Mouse (Mus musculus) intestine, postnatal 0 days (tissue): ENCODE measurements at regions not wholly inside any gene's neighbourhood (a gene's known extent, or its start where the extent isn't known, plus 50 kb on each side); places are given as distances from the start of the nearest gene placed in this dataset.

Source experiments
- ATAC-seq: fragments of 200-750 bp; cut with Nextera tagmentation; 2 replicates; pipeline ENCODE4 v1.8.0; 2017; ENCODE audit warnings: mild to moderate bottlenecking, moderate TSS enrichment, moderate library complexity
- H3K27ac ChIP-seq: fragments of 300-500 bp; sonication (generic); 2 replicates; pipeline ENCODE4 v1.5.1; 2014; ENCODE audit warnings: mild to moderate bottlenecking, low read depth, low read length, moderate library complexity
- H3K27me3 ChIP-seq: fragments of 300-500 bp; sonication (generic); replicated peaks from 2 replicates; pipeline ENCODE4 v1.6.1; 2014; ENCODE audit warnings: low read length, mixed read lengths; ENCODE audit not compliant: control insufficient read depth, insufficient read depth
- H3K36me3 ChIP-seq: fragments of 300-500 bp; sonication (generic); 2 replicates; pipeline ENCODE4 v1.6.1; 2014; ENCODE audit warnings: mild to moderate bottlenecking, moderate library complexity; ENCODE audit not compliant: control insufficient read depth, insufficient read depth
- H3K4me1 ChIP-seq: fragments of 300-500 bp; sonication (generic); replicated peaks from 2 replicates; pipeline ENCODE4 v1.6.1; 2014; ENCODE audit warnings: antibody characterized with exemption, low read length, mixed read lengths; ENCODE audit not compliant: control insufficient read depth, insufficient read depth
- H3K4me2 ChIP-seq: fragments of 300-500 bp; sonication (generic); replicated peaks from 2 replicates; pipeline ENCODE4 v1.6.1; 2014; ENCODE audit warnings: low read depth, mild to moderate bottlenecking, moderate library complexity
- H3K4me3 ChIP-seq: fragments of 300-500 bp; sonication (generic); 2 replicates; pipeline ENCODE4 v1.5.1; 2014; ENCODE audit warnings: low read depth, low read length
- H3K9ac ChIP-seq: fragments of 300-500 bp; sonication (generic); 2 replicates; pipeline ENCODE4 v1.6.1; 2014; ENCODE audit warnings: mild to moderate bottlenecking, low read depth, low read length
- H3K9me3 ChIP-seq: fragments of 300-500 bp; sonication (generic); 2 replicates; pipeline ENCODE4 v1.6.1; 2016; ENCODE audit warnings: mixed run types; ENCODE audit not compliant: control insufficient read depth
- CTCF ChIP-seq: sonication (generic); IDR thresholded peaks from 2 replicates; pipeline ENCODE4 v1.5.1; 2016; ENCODE audit warnings: low read depth, mild to moderate bottlenecking, control low read depth, antibody characterized with exemption, moderate library complexity
- whole genome bisulfite sequencing: fragments of 180-500 bp; shearing (Covaris S2); extraction: QIAGEN DNeasy Blood & Tissue Kit; methylation state at CpG from one replicate; pipeline ENCODE4 v1.1.7; 2014; 5-methylcytosine and 5-hydroxymethylcytosine counted together

DNA sequence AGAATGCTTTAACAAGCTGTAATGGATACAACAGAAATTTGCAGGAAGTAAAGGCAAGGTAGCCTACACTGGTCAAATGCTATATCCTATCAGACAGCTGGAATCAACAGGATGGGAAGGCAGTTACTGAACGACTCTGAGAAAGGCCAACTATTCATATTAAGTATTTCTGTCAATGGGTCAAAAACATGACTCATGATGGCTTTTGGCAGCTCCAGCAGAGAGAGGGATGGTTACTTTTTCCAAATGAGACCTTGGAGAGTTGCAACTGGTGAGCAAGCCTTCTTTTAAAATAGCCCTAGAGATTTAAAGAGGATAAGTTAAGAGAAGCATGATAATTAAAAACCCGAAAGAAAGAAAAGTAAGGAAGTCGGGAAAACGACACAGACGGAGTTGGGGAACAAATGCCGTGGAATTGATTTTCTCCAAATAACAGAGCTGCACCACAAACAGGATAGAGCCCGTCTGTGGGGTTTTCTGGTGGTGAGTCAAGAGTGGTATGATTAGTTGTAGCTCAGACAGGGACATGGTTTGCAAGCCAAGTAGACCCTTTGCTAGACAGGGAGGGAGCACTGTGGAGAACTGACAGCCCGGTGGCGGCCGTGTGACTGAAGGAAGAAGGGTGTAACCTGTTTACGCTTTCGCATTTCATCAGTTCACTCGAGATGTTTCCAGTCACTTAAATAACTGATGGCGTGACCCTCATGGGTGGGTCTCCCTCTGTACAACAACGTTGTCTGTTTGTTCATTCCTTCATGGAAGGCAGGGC lies 3638.1 kb upstream of the Gm7489 start:
- no peak for TF ChIP-seq CTCF
- ATAC-seq = no peak
- WGBS = 81% methylated on average over 15 of the region's 15 CpGs

GRCm38 (mm10) chr15:50260057-50260456 lies 3624.6 kb upstream of the Gm7489 start:
- Histone ChIP-seq H3K4me3 (no peak overlapping the region), H3K27ac (no peak overlapping the region), H3K4me2 (no peak overlapping the region), H3K4me1 (no peaks in the 10 kb centered on the region), H3K27me3 (no peaks in the 10 kb centered on the region), H3K36me3 (no peaks in the 10 kb centered on the region), H3K9ac (no peak overlapping the region), H3K9me3 (no peaks in the 10 kb centered on the region)
- no peak for TF ChIP-seq CTCF
- ATAC-seq = no peak
- 62% methylated on average over 2 of the region's 2 CpGs for WGBS

More for the DNA sequence above, 3638.1 kb upstream of the Gm7489 start:
- Histone ChIP-seq H3K4me1 (no peaks in the 10 kb centered on the region), H3K9ac (no peak overlapping the region), H3K27ac (no peak overlapping the region), H3K9me3 (no peaks in the 10 kb centered on the region), H3K27me3 (no peaks in the 10 kb centered on the region), H3K4me2 (no peak overlapping the region), H3K36me3 (no peaks in the 10 kb centered on the region), H3K4me3 (no peak overlapping the region)

DNA sequence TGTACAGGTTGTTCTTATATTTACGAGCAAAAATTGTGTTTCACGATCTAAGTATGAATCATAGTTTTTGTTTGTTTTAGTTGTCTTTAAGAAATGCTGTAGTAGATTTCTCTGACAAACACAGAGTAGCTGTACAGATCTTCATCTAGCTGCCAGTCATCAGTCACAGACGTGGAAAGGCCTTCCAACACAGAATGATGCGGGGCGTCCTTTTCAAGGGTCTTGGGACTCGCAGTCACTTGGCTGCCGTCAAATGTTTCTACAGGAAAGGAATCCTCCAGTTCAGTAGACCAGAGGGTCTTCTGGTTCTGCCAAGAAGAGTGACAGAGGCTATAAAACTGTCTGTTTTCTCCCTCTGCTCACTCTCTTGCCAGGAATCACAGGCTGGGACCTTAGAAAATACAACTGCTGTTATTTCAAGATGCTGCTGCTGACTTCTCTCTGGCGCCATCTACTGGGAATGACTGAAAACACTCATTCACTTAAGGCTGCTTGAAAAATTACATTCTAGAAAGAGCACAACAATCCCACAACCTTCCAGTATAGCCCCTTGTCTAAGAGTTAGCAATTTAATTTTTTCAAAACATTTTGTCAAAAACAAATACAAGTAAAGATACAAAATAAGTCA lies 3623.3 kb upstream of the Gm7489 start:
- Histone ChIP-seq H3K4me3 (no peak overlapping the region), H3K9me3 (no peaks in the 10 kb centered on the region), H3K4me1 (no peaks in the 10 kb centered on the region), H3K4me2 (no peak overlapping the region), H3K27me3 (no peaks in the 10 kb centered on the region), H3K36me3 (no peaks in the 10 kb centered on the region), H3K9ac (no peak overlapping the region), H3K27ac (no peak overlapping the region)
- 62% methylated on average over 8 of the region's 8 CpGs for WGBS
- ATAC-seq = no peak
- peak; percentile 84 for TF ChIP-seq CTCF

DNA sequence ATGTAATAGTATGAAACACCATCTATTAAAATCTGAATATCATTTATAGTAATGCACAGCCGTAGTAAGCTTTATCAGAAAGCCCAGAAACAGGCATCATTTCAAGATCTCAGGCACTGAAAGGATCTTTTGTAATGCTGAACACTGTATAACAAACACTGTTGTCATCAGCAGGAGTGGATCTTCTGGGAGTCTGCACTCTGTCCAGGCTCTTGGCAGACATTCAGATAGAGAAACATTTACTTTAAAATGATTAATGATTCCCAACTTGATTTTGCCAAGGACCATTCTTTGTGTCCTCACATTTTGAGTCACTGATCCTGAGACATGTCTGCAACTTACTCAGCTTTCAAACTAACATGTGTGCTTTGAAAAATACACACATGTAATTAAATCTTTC lies 3617.2 kb upstream of the Gm7489 start:
- no peaks in the 10 kb centered on the region for H3K36me3 ChIP-seq
- no peaks in the 10 kb centered on the region for H3K4me1 ChIP-seq
- 56% methylated on average over 1 of the region's 1 CpGs for WGBS
- no peak for TF ChIP-seq CTCF
- H3K27ac ChIP-seq = no peak overlapping the region
- no peaks in the 10 kb centered on the region for H3K9me3 ChIP-seq
- ATAC-seq = no peak
- H3K4me3 ChIP-seq = no peak overlapping the region
- H3K27me3 ChIP-seq = no peaks in the 10 kb centered on the region
- H3K4me2 ChIP-seq = no peak overlapping the region
- no peak overlapping the region for H3K9ac ChIP-seq

DNA sequence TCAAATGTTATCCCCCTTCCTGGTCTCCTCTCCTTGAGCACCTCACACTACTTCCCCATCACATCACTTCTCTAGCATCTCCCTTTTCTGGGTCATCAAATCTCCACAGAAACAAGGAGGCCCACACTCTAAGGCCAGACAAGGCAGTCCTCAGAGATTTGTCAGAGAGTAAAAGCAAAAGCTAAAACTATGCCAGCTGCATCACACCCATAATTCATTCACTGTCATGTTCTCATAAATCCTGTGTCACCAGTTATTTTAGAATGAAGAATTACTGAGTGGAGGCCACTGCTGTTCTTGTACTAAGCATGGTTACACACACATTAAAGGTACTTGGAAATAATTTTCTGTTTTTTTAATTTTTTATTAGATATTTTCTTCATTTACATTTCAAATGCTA lies 3613.1 kb upstream of the Gm7489 start:
- H3K9ac ChIP-seq = no peak overlapping the region
- H3K27me3 ChIP-seq = no peaks in the 10 kb centered on the region
- H3K9me3 ChIP-seq = no peaks in the 10 kb centered on the region
- no peak for ATAC-seq
- no peak for TF ChIP-seq CTCF
- no peaks in the 10 kb centered on the region for H3K36me3 ChIP-seq
- no peaks in the 10 kb centered on the region for H3K4me1 ChIP-seq
- no peak overlapping the region for H3K4me2 ChIP-seq
- no peak overlapping the region for H3K4me3 ChIP-seq
- H3K27ac ChIP-seq = no peak overlapping the region

DNA sequence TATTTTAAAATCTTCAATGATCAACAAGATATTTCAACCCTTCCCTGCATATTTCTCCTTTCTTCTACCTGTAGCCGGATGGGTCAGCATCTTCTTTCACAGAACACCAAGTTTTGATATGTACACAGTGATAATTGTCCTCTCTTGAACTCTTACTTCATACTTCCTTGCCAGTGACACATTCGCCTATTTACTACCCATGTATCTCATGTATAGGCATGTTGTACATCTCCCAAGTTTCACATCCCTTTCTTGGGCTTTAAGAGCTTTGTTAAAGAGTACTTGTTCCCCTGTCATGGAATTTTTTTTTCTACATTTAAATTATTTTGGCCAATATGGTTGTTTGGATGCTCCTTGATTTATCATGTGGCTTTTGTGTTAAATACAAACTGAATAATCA lies 3602.1 kb upstream of the Gm7489 start:
- no peaks in the 10 kb centered on the region for H3K4me1 ChIP-seq
- 80% methylated on average over 2 of the region's 2 CpGs for WGBS
- no peak overlapping the region for H3K27ac ChIP-seq
- no peak overlapping the region for H3K4me3 ChIP-seq
- H3K9me3 ChIP-seq = no peaks in the 10 kb centered on the region
- no peak overlapping the region for H3K4me2 ChIP-seq
- no peak for TF ChIP-seq CTCF
- no peak for ATAC-seq
- H3K9ac ChIP-seq = no peak overlapping the region
- no peaks in the 10 kb centered on the region for H3K27me3 ChIP-seq
- H3K36me3 ChIP-seq = no peaks in the 10 kb centered on the region
